Mouse (Mus musculus): ENCODE measurements around the gene Ncoa7. TPM values are rescaled to one million over a fixed set of nuclear protein-coding genes. Genes with fewer than 3 reads are reported as not detected.

Gene Ncoa7
- polyA plus RNA-seq, 1 experiment from 2014 or later = 19.1 TPM

- 27% methylated on average over 4 of the region's 4 CpGs for WGBS
- no peak overlapping the region for H3K9ac ChIP-seq (ENCODE audit: low read depth, low read length)
- no peak overlapping the region for H3K4me3 ChIP-seq (ENCODE audit: low read length)
- no peaks in the 10 kb centered on the region for H3K27me3 ChIP-seq (ENCODE audit: control insufficient read depth, insufficient read depth, low read length)
- no peaks in the 10 kb centered on the region for H3K4me1 ChIP-seq (ENCODE audit: control insufficient read depth, insufficient read depth, low read length)
- H3K4me2 ChIP-seq (replicated peaks; ENCODE audit: low read depth, low read length) = no peak overlapping the region
- no peaks in the 10 kb centered on the region for H3K9me3 ChIP-seq (ENCODE audit: control insufficient read depth, low read length)
- H3K27ac ChIP-seq (ENCODE audit: low read depth, low read length) = no peak overlapping the region
- ATAC-seq (ENCODE audit: low FRiP score, low TSS enrichment) = peak; percentile 93
- no peaks in the 10 kb centered on the region for H3K36me3 ChIP-seq (ENCODE audit: control insufficient read depth, insufficient read depth, low read length)
Measured at GRCm38 (mm10) chr10:30718703-30719340, 84.3 kb downstream of the Ncoa7 start.

DNA sequence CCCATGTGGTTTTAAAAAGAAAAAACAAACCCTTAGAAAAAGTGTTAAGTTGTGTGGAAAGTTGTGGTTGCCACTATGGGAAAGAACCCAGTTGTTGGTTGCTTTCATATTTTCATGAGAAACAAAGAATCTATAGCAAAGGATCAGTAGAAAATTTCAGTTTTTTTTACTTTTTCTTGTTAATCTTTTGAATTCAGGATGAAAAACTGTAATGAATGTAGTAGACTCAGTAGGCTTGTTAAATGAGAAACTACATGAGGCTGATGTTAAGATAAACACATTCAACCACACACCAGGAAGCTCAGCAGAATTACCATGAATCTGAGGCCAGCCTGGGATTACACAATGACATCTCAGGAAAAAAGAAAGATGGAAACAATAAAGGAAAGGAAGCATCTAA is 87.0 kb downstream of the Ncoa7 start:
- Histone ChIP-seq H3K36me3 (ENCODE audit: control insufficient read depth, insufficient read depth, low read length) (no peaks in the 10 kb centered on the region), H3K27ac (ENCODE audit: low read depth, low read length) (no peak overlapping the region), H3K27me3 (ENCODE audit: control insufficient read depth, insufficient read depth, low read length) (no peaks in the 10 kb centered on the region), H3K9me3 (ENCODE audit: control insufficient read depth, low read length) (no peaks in the 10 kb centered on the region), H3K9ac (ENCODE audit: low read depth, low read length) (no peak overlapping the region), H3K4me3 (ENCODE audit: low read length) (no peak overlapping the region), H3K4me1 (ENCODE audit: control insufficient read depth, insufficient read depth, low read length) (no peaks in the 10 kb centered on the region), H3K4me2 (replicated peaks; ENCODE audit: low read depth, low read length) (no peak overlapping the region)
- no peak for ATAC-seq (ENCODE audit: low FRiP score, low TSS enrichment)

DNA sequence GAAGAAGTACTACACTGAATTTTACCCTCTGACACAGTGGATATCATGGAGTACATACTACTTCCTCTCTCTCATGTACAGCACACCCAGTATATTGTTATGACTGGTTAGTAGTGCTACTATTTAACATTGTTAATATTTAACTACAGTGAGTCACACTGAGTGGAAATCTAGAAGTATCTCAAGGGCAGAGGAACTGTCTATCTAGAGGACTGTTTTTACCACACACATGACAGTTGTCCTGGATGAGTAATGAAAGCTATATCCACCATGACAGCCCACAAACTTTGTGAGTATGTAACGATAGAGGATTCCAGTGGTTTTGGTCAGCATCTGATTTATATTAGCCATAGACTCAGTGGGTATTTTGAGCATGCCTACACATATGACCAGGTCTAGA is 90.6 kb downstream of the Ncoa7 start:
- H3K9me3 ChIP-seq (ENCODE audit: control insufficient read depth, low read length) = no peaks in the 10 kb centered on the region
- ATAC-seq (ENCODE audit: low FRiP score, low TSS enrichment) = no peak
- H3K9ac ChIP-seq (ENCODE audit: low read depth, low read length) = no peak overlapping the region
- 77% methylated on average over 1 of the region's 1 CpGs for WGBS
- H3K4me1 ChIP-seq (ENCODE audit: control insufficient read depth, insufficient read depth, low read length) = no peaks in the 10 kb centered on the region
- no peak overlapping the region for H3K27ac ChIP-seq (ENCODE audit: low read depth, low read length)
- no peak overlapping the region for H3K4me3 ChIP-seq (ENCODE audit: low read length)
- H3K36me3 ChIP-seq (ENCODE audit: control insufficient read depth, insufficient read depth, low read length) = no peaks in the 10 kb centered on the region
- no peaks in the 10 kb centered on the region for H3K27me3 ChIP-seq (ENCODE audit: control insufficient read depth, insufficient read depth, low read length)
- no peak overlapping the region for H3K4me2 ChIP-seq (replicated peaks; ENCODE audit: low read depth, low read length)

DNA sequence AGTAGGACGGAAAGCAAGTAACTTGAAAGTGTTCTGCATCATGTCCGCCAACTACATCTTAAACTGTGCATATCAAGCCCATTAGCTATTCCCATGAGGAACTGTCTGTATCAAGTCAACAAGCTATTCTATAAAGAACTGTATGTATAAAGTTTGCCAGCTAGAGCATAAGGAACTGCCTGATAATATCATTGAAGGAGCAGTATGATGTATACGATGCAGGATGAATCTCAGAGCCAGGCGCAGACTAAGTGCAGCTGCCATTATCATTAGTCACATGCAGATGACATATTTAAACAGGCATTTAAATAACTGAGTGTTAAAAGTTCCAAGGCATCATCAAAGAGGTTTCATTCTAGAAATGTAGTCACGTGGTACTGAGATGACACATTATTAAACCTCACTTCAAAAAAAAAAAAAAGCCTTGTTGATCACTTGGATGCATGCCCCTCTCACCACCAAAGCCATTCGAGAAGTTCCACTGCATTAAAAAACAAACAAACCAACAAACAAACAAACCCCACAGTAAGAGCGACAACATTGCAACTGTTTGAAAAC is 93.2 kb downstream of the Ncoa7 start:
- Histone ChIP-seq H3K9me3 (ENCODE audit: control insufficient read depth, low read length) (no peaks in the 10 kb centered on the region), H3K27ac (ENCODE audit: low read depth, low read length) (no peak overlapping the region), H3K4me1 (ENCODE audit: control insufficient read depth, insufficient read depth, low read length) (no peaks in the 10 kb centered on the region), H3K36me3 (ENCODE audit: control insufficient read depth, insufficient read depth, low read length) (no peaks in the 10 kb centered on the region), H3K27me3 (ENCODE audit: control insufficient read depth, insufficient read depth, low read length) (no peaks in the 10 kb centered on the region), H3K4me2 (replicated peaks; ENCODE audit: low read depth, low read length) (no peak overlapping the region), H3K4me3 (ENCODE audit: low read length) (no peak overlapping the region), H3K9ac (ENCODE audit: low read depth, low read length) (no peak overlapping the region)
- WGBS = 91% methylated on average over 7 of the region's 7 CpGs
- no peak for ATAC-seq (ENCODE audit: low FRiP score, low TSS enrichment)

GRCm38 (mm10) chr10:30708039-30708438 is 95.1 kb downstream of the Ncoa7 start:
- Histone ChIP-seq H3K4me3 (ENCODE audit: low read length) (no peak overlapping the region), H3K4me1 (ENCODE audit: control insufficient read depth, insufficient read depth, low read length) (no peaks in the 10 kb centered on the region), H3K27me3 (ENCODE audit: control insufficient read depth, insufficient read depth, low read length) (no peaks in the 10 kb centered on the region), H3K9ac (ENCODE audit: low read depth, low read length) (no peak overlapping the region), H3K36me3 (ENCODE audit: control insufficient read depth, insufficient read depth, low read length) (no peaks in the 10 kb centered on the region), H3K9me3 (ENCODE audit: control insufficient read depth, low read length) (no peaks in the 10 kb centered on the region), H3K4me2 (replicated peaks; ENCODE audit: low read depth, low read length) (no peak overlapping the region), H3K27ac (ENCODE audit: low read depth, low read length) (no peak overlapping the region)
- ATAC-seq (ENCODE audit: low FRiP score, low TSS enrichment) = peak; percentile 62; the same call in 1 of the 2 replicates
- 65% methylated on average over 5 of the region's 5 CpGs for WGBS

DNA sequence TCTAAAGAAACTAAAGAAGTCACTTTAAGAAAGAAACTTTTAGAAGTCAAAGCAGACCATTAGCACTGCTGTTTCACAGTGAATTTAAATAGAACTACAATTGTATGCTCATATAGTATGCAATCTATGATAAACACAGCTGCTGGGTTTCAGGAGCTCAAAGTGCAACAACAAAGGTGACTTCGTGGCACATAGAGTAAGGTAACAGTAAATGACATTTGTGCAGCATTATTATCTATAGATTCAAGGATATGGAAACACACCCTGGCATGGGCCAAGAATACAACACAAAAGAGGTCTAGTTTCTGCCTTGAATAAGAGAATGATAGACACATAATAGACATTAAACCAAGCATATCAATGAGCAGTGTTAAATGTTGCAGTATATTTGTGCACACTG is 100.5 kb downstream of the Ncoa7 start:
- Histone ChIP-seq H3K9me3 (ENCODE audit: control insufficient read depth, low read length) (no peaks in the 10 kb centered on the region), H3K4me2 (replicated peaks; ENCODE audit: low read depth, low read length) (no peak overlapping the region), H3K4me3 (ENCODE audit: low read length) (no peak overlapping the region), H3K27me3 (ENCODE audit: control insufficient read depth, insufficient read depth, low read length) (no peaks in the 10 kb centered on the region), H3K4me1 (ENCODE audit: control insufficient read depth, insufficient read depth, low read length) (no peaks in the 10 kb centered on the region), H3K27ac (ENCODE audit: low read depth, low read length) (no peak overlapping the region), H3K36me3 (ENCODE audit: control insufficient read depth, insufficient read depth, low read length) (no peaks in the 10 kb centered on the region; the same call in 1 of the 2 replicates), H3K9ac (ENCODE audit: low read depth, low read length) (no peak overlapping the region)
- 88% methylated on average over 1 of the region's 1 CpGs for whole genome bisulfite sequencing
- no peak for ATAC-seq (ENCODE audit: low FRiP score, low TSS enrichment)

DNA sequence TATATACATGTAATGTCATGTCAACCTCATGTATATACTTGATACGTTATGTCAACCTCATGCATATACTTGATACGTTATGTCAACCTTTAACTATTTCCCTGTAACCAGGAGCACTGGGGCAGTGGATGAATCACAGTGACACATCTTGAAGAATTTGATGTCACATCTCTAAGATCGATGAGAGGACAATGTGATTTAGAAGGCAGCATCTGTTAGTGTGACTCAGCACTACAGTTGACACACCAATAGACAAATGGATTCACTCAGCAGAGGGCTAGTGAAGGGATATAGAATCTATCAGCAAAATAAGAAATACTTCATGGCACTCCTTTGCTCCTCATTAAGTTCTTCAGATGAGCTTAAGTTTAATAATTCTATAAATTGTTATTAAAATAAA is 116.3 kb downstream of the Ncoa7 start:
- H3K27ac ChIP-seq (ENCODE audit: low read depth, low read length) = no peak overlapping the region
- WGBS = 91% methylated on average over 3 of the region's 3 CpGs
- no peaks in the 10 kb centered on the region for H3K27me3 ChIP-seq (ENCODE audit: control insufficient read depth, insufficient read depth, low read length)
- H3K4me3 ChIP-seq (ENCODE audit: low read length) = no peak overlapping the region
- H3K36me3 ChIP-seq (ENCODE audit: control insufficient read depth, insufficient read depth, low read length) = peaks cover 14% of the 10 kb centered on the region; the same call in 1 of the 2 replicates
- ATAC-seq (ENCODE audit: low FRiP score, low TSS enrichment) = no peak
- H3K9me3 ChIP-seq (ENCODE audit: control insufficient read depth, low read length) = no peaks in the 10 kb centered on the region
- no peak overlapping the region for H3K4me2 ChIP-seq (replicated peaks; ENCODE audit: low read depth, low read length)
- no peaks in the 10 kb centered on the region for H3K4me1 ChIP-seq (ENCODE audit: control insufficient read depth, insufficient read depth, low read length)
- no peak overlapping the region for H3K9ac ChIP-seq (ENCODE audit: low read depth, low read length)

- 83% methylated on average over 4 of the region's 4 CpGs for WGBS
- H3K27me3 ChIP-seq (ENCODE audit: control insufficient read depth, insufficient read depth, low read length) = no peaks in the 10 kb centered on the region
Measured at GRCm38 (mm10) chr10:30683449-30683848, 119.7 kb downstream of the Ncoa7 start.

DNA sequence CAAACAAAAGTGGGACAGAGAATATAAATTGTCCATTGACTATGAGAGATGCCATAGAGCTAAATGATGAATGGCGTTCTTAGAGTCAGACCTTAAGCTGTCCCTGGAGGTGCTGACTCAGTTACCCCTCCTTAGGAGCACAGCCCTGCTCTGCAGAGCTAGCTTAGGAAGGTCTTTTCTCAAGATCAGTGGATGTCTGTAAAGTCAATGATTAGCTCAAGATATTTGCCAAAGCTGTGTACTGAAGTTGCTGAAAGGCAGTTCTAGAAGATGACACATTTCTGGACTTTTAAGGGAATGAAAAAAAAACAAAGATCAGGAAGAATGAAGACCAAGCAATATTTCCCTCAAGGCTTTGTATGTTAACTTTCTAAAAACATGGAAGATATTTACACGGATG is 123.4 kb downstream of the Ncoa7 start:
- H3K4me3 ChIP-seq (ENCODE audit: low read length) = no peak overlapping the region
- H3K36me3 ChIP-seq (ENCODE audit: control insufficient read depth, insufficient read depth, low read length) = no peaks in the 10 kb centered on the region
- no peak overlapping the region for H3K9ac ChIP-seq (ENCODE audit: low read depth, low read length)
- 93% methylated on average over 2 of the region's 2 CpGs for WGBS
- H3K9me3 ChIP-seq (ENCODE audit: control insufficient read depth, low read length) = no peaks in the 10 kb centered on the region
- no peak for ATAC-seq (ENCODE audit: low FRiP score, low TSS enrichment)
- no peak overlapping the region for H3K27ac ChIP-seq (ENCODE audit: low read depth, low read length)
- H3K4me2 ChIP-seq (replicated peaks; ENCODE audit: low read depth, low read length) = no peak overlapping the region
- H3K27me3 ChIP-seq (ENCODE audit: control insufficient read depth, insufficient read depth, low read length) = no peaks in the 10 kb centered on the region
- no peaks in the 10 kb centered on the region for H3K4me1 ChIP-seq (ENCODE audit: control insufficient read depth, insufficient read depth, low read length)

More at GRCm38 (mm10) chr10:30683449-30683848, 119.7 kb downstream of the Ncoa7 start:
- Histone ChIP-seq H3K4me1 (ENCODE audit: control insufficient read depth, insufficient read depth, low read length) (no peaks in the 10 kb centered on the region), H3K9me3 (ENCODE audit: control insufficient read depth, low read length) (no peaks in the 10 kb centered on the region), H3K27ac (ENCODE audit: low read depth, low read length) (no peak overlapping the region), H3K9ac (ENCODE audit: low read depth, low read length) (no peak overlapping the region), H3K36me3 (ENCODE audit: control insufficient read depth, insufficient read depth, low read length) (no peaks in the 10 kb centered on the region), H3K4me2 (replicated peaks; ENCODE audit: low read depth, low read length) (no peak overlapping the region), H3K4me3 (ENCODE audit: low read length) (no peak overlapping the region)
- no peak for ATAC-seq (ENCODE audit: low FRiP score, low TSS enrichment)

Data from kidney, embryonic 14.5 days (tissue).